Mouse (Mus musculus) heart, embryonic 11.5 days (tissue): ENCODE data around the gene Mroh2a. TPM values are rescaled to one million over a fixed set of nuclear protein-coding genes. Genes with fewer than 3 reads are reported as not detected.

Source experiments
- ATAC-seq: fragments of 200-750 bp; cut with Nextera tagmentation; replicated peaks from 2 replicates; pipeline ENCODE4 v1.8.0; 2017; ENCODE audit warnings: moderate library complexity; ENCODE audit not compliant: insufficient number of reproducible peaks, low FRiP score, low TSS enrichment
- H3K27ac ChIP-seq: fragments of 300-500 bp; sonication (generic); 2 replicates; pipeline ENCODE4 v1.5.1; 2014; ENCODE audit warnings: mild to moderate bottlenecking, low read depth, low read length
- H3K27me3 ChIP-seq: fragments of 300-500 bp; sonication (generic); 2 replicates; pipeline ENCODE4 v1.6.1; 2014; ENCODE audit warnings: mild to moderate bottlenecking, low read length, mixed read lengths; ENCODE audit not compliant: control insufficient read depth, insufficient read depth
- H3K36me3 ChIP-seq: fragments of 300-500 bp; sonication (generic); 2 replicates; pipeline ENCODE4 v1.6.1; 2014; ENCODE audit warnings: mild to moderate bottlenecking, low read length, moderate library complexity, mixed read lengths; ENCODE audit not compliant: control insufficient read depth, insufficient read depth
- H3K4me1 ChIP-seq: fragments of 300-500 bp; sonication (generic); 2 replicates; pipeline ENCODE4 v1.6.1; 2014; ENCODE audit warnings: low read length; ENCODE audit not compliant: control insufficient read depth, insufficient read depth
- H3K4me2 ChIP-seq: fragments of 300-500 bp; sonication (generic); 2 replicates; pipeline ENCODE4 v1.6.1; 2014; ENCODE audit warnings: mild to moderate bottlenecking, moderate library complexity
- H3K4me3 ChIP-seq: fragments of 300-500 bp; sonication (generic); 2 replicates; pipeline ENCODE4 v1.5.1; 2014; ENCODE audit warnings: low read depth, low read length
- H3K9ac ChIP-seq: fragments of 300-500 bp; sonication (generic); 2 replicates; pipeline ENCODE4 v1.6.1; 2014; ENCODE audit warnings: mild to moderate bottlenecking, low read depth, low read length, moderate library complexity
- H3K9me3 ChIP-seq: fragments of 300-500 bp; sonication (generic); replicated peaks from 2 replicates; pipeline ENCODE4 v1.6.1; 2016; ENCODE audit warnings: low read length; ENCODE audit not compliant: control insufficient read depth
- WGBS: fragments of 180-500 bp; shearing (Covaris S2); extraction: QIAGEN DNeasy Blood & Tissue Kit; methylation state at CpG from one replicate; pipeline ENCODE4 v1.1.7; 2014; ENCODE audit not compliant: insufficient replicate concordance; 5-methylcytosine and 5-hydroxymethylcytosine counted together
- polyA plus RNA-seq: library from polyadenylated mRNA; unstranded; fragments of >200 nt; fragmentation: Nextera tagmentation; extraction: Ambion mirVana; gene quantifications from 2 replicates; pipeline ENCODE4 v1.2.1, GENCODE M21; 2014

Mroh2a gene
- polyA plus RNA-seq, 1 experiment from 2014 or later, result 1.1 TPM

- ATAC-seq, result no peak
- Histone ChIP-seq H3K27ac (no peak overlapping the region), H3K36me3 (peaks cover 88% of the 10 kb centered on the region), H3K4me3 (no peak overlapping the region), H3K4me2 (no peak overlapping the region), H3K4me1 (peaks cover 13% of the 10 kb centered on the region), H3K27me3 (no peaks in the 10 kb centered on the region), H3K9me3 (peaks cover 8% of the 10 kb centered on the region; the same call in 1 of the 2 replicates), H3K9ac (no peak overlapping the region)
- WGBS, result 92% methylated on average over 6 of the region's 6 CpGs
Observed at GRCm38 (mm10) chr1:88267489-88267888, 40.7 kb downstream of the Mroh2a start.

GRCm38 (mm10) chr1:88268070-88268469 lies 41.3 kb downstream of the Mroh2a start:
- Histone ChIP-seq H3K27me3 (no peaks in the 10 kb centered on the region), H3K4me3 (no peak overlapping the region), H3K4me2 (no peak overlapping the region), H3K9me3 (peaks cover 5% of the 10 kb centered on the region; the same call in 1 of the 2 replicates), H3K9ac (no peak overlapping the region), H3K4me1 (peaks cover 8% of the 10 kb centered on the region), H3K36me3 (peaks cover 86% of the 10 kb centered on the region), H3K27ac (no peak overlapping the region)
- no peak for ATAC-seq
- 86% methylated on average over 6 of the region's 6 CpGs for WGBS

GRCm38 (mm10) chr1:88269539-88270309 lies 42.9 kb downstream of the Mroh2a start:
- H3K4me3 ChIP-seq, result no peak overlapping the region
- H3K4me2 ChIP-seq, result no peak overlapping the region
- H3K27ac ChIP-seq, result no peak overlapping the region
- H3K36me3 ChIP-seq, result peaks cover 85% of the 10 kb centered on the region
- H3K9ac ChIP-seq, result no peak overlapping the region
- no peaks in the 10 kb centered on the region for H3K27me3 ChIP-seq
- 87% methylated on average over 12 of the region's 12 CpGs for WGBS
- no peak for ATAC-seq
- peaks cover 5% of the 10 kb centered on the region; the same call in 1 of the 2 replicates for H3K9me3 ChIP-seq
- H3K4me1 ChIP-seq, result peaks cover 8% of the 10 kb centered on the region

GRCm38 (mm10) chr1:88272851-88273250 lies 46.1 kb downstream of the Mroh2a start:
- Histone ChIP-seq H3K9ac (no peak overlapping the region), H3K4me1 (peaks cover 13% of the 10 kb centered on the region), H3K27me3 (no peaks in the 10 kb centered on the region), H3K27ac (no peak overlapping the region), H3K4me3 (no peak overlapping the region), H3K36me3 (peaks cover 57% of the 10 kb centered on the region), H3K9me3 (peaks cover 4% of the 10 kb centered on the region; the same call in 1 of the 2 replicates), H3K4me2 (no peak overlapping the region)
- 63% methylated on average over 4 of the region's 4 CpGs for WGBS
- ATAC-seq, result no peak

GRCm38 (mm10) chr1:88273326-88273725 lies 46.5 kb downstream of the Mroh2a start:
- Histone ChIP-seq H3K4me3 (no peak overlapping the region), H3K27ac (no peak overlapping the region), H3K36me3 (peaks cover 52% of the 10 kb centered on the region), H3K4me2 (no peak overlapping the region), H3K27me3 (no peaks in the 10 kb centered on the region), H3K4me1 (peaks cover 13% of the 10 kb centered on the region), H3K9ac (no peak overlapping the region), H3K9me3 (peaks cover 4% of the 10 kb centered on the region; the same call in 1 of the 2 replicates)
- WGBS, result 92% methylated on average over 3 of the region's 3 CpGs
- ATAC-seq, result no peak

GRCm38 (mm10) chr1:88273832-88274231 lies 47.0 kb downstream of the Mroh2a start:
- Histone ChIP-seq H3K9me3 (peaks cover 4% of the 10 kb centered on the region; the same call in 1 of the 2 replicates), H3K9ac (no peak overlapping the region), H3K36me3 (peaks cover 47% of the 10 kb centered on the region), H3K4me1 (peaks cover 13% of the 10 kb centered on the region), H3K4me3 (no peak overlapping the region), H3K27ac (no peak overlapping the region), H3K27me3 (no peaks in the 10 kb centered on the region), H3K4me2 (no peak overlapping the region)
- no peak for ATAC-seq
- WGBS, result 81% methylated on average over 4 of the region's 4 CpGs

GRCm38 (mm10) chr1:88274371-88275077 lies 47.7 kb downstream of the Mroh2a start:
- H3K4me3 ChIP-seq, result no peak overlapping the region
- 74% methylated on average over 11 of the region's 11 CpGs for WGBS
- H3K4me2 ChIP-seq, result no peak overlapping the region
- peaks cover 13% of the 10 kb centered on the region for H3K4me1 ChIP-seq
- no peaks in the 10 kb centered on the region for H3K27me3 ChIP-seq
- no peak overlapping the region for H3K27ac ChIP-seq
- peaks cover 40% of the 10 kb centered on the region for H3K36me3 ChIP-seq
- 0 out of 2 replicates have a peak, but pooled peaks cover 4% of the 10 kb centered on the region for H3K9me3 ChIP-seq
- peak overlapping the region; percentile 2; the same call in 1 of the 2 replicates for H3K9ac ChIP-seq
- ATAC-seq, result no peak

GRCm38 (mm10) chr1:88275078-88275680 lies 48.4 kb downstream of the Mroh2a start:
- Histone ChIP-seq H3K4me2 (peak overlapping the region; percentile 65), H3K4me1 (peaks cover 13% of the 10 kb centered on the region), H3K36me3 (peaks cover 35% of the 10 kb centered on the region), H3K9me3 (0 out of 2 replicates have a peak, but pooled peaks cover 4% of the 10 kb centered on the region), H3K27me3 (no peaks in the 10 kb centered on the region), H3K9ac (peak overlapping the region; percentile 2; the same call in 1 of the 2 replicates), H3K4me3 (no peak overlapping the region), H3K27ac (no peak overlapping the region)
- 68% methylated on average over 13 of the region's 13 CpGs for WGBS
- no peak for ATAC-seq
